Mouse (Mus musculus) heart, embryonic 12.5 days (tissue): ENCODE data around the gene Tmem108. TPM values are rescaled to one million over a fixed set of nuclear protein-coding genes. Genes with fewer than 3 reads are reported as not detected.
"Not testable (repeated sequence)": the region's sequence is repeated elsewhere in the genome, so short reads cannot be mapped to it uniquely, and the experiment has no call there.

Experiments used
- ATAC-seq: fragments of 200-750 bp; cut with Nextera tagmentation; 2 replicates; pipeline ENCODE4 v1.8.0; 2017; ENCODE audit warnings: moderate TSS enrichment, moderate library complexity; ENCODE audit not compliant: insufficient number of reproducible peaks, low FRiP score
- H3K27ac ChIP-seq: fragments of 300-500 bp; sonication (generic); 2 replicates; pipeline ENCODE4 v1.5.1; 2016; ENCODE audit warnings: mild to moderate bottlenecking, moderate library complexity; ENCODE audit not compliant: poor library complexity, severe bottlenecking
- H3K27me3 ChIP-seq: fragments of 300-500 bp; sonication (generic); replicated peaks from 2 replicates; pipeline ENCODE4 v1.6.1; 2016; ENCODE audit warnings: mild to moderate bottlenecking, moderate library complexity
- H3K36me3 ChIP-seq: fragments of 300-500 bp; sonication (generic); 2 replicates; pipeline ENCODE4 v1.6.1; 2016; ENCODE audit warnings: mild to moderate bottlenecking, moderate library complexity
- H3K4me1 ChIP-seq: fragments of 300-500 bp; sonication (generic); replicated peaks from 2 replicates; pipeline ENCODE4 v1.6.1; 2016; ENCODE audit warnings: mild to moderate bottlenecking
- H3K4me2 ChIP-seq: fragments of 300-500 bp; sonication (generic); 2 replicates; pipeline ENCODE4 v1.6.1; 2016; ENCODE audit warnings: mild to moderate bottlenecking, moderate library complexity
- H3K4me3 ChIP-seq: fragments of 300-500 bp; sonication (generic); 2 replicates; pipeline ENCODE4 v1.5.1; 2016; ENCODE audit warnings: mild to moderate bottlenecking
- H3K9ac ChIP-seq: fragments of 300-500 bp; sonication (generic); 2 replicates; pipeline ENCODE4 v1.6.1; 2016; ENCODE audit warnings: mild to moderate bottlenecking, moderate library complexity
- H3K9me3 ChIP-seq: fragments of 300-500 bp; sonication (generic); replicated peaks from 2 replicates; pipeline ENCODE4 v1.6.1; 2016; ENCODE audit warnings: mild to moderate bottlenecking, moderate library complexity
- WGBS: fragments of 180-500 bp; shearing (Covaris S2); methylation state at CpG from one replicate; pipeline ENCODE4 v1.1.7; 2016; 5-methylcytosine and 5-hydroxymethylcytosine counted together
- polyA plus RNA-seq: library from polyadenylated mRNA; unstranded; fragments of >200 nt; fragmentation: Nextera tagmentation; extraction: Ambion mirVana; gene quantifications from 2 replicates; pipeline ENCODE4 v1.2.1, GENCODE M21; 2016

Gene Tmem108
- polyA plus RNA-seq, 1 experiment from 2014 or later: 97.5 TPM

GRCm38 (mm10) chr9:103687130-103687529, 74.5 kb downstream of the Tmem108 start:
- Histone ChIP-seq H3K4me1 (peaks cover 75% of the 10 kb centered on the region), H3K36me3 (peaks cover 9% of the 10 kb centered on the region), H3K27me3 (no peaks in the 10 kb centered on the region), H3K9me3 (peaks cover 3% of the 10 kb centered on the region), H3K27ac (peak overlapping the region; percentile 82), H3K4me3 (no peak overlapping the region), H3K9ac (no peak overlapping the region), H3K4me2 (no peak overlapping the region)
- WGBS: 52% methylated on average over 6 of the region's 6 CpGs
- no peak for ATAC-seq

- Histone ChIP-seq H3K4me2 (0 out of 2 replicates have a peak overlapping the region, but pooled peaks have one; percentile 2), H3K9ac (no peak overlapping the region), H3K36me3 (peaks cover 9% of the 10 kb centered on the region), H3K9me3 (peaks cover 3% of the 10 kb centered on the region), H3K4me3 (no peak overlapping the region), H3K4me1 (peaks cover 73% of the 10 kb centered on the region), H3K27ac (peak overlapping the region; percentile 88), H3K27me3 (no peaks in the 10 kb centered on the region)
- ATAC-seq: peak; percentile 66
- WGBS: 6% methylated on average over 4 of the region's 4 CpGs
These were observed 79.8 kb downstream of the Tmem108 start for GRCm38 (mm10) chr9:103681741-103682330.

GRCm38 (mm10) chr9:103679234-103679633, 82.4 kb downstream of the Tmem108 start:
- peaks cover 84% of the 10 kb centered on the region for H3K4me1 ChIP-seq
- H3K36me3 ChIP-seq: peaks cover 4% of the 10 kb centered on the region; the same call in 1 of the 2 replicates
- peak overlapping the region; percentile 99 for H3K27ac ChIP-seq
- 4% methylated on average over 2 of the region's 2 CpGs for WGBS
- H3K4me2 ChIP-seq: peak overlapping the region; percentile 49
- no peaks in the 10 kb centered on the region for H3K27me3 ChIP-seq
- H3K9ac ChIP-seq: peak overlapping the region; percentile 58
- H3K4me3 ChIP-seq: no peak overlapping the region
- peak; percentile 65 for ATAC-seq
- no peaks in the 10 kb centered on the region; the same call in 1 of the 2 replicates for H3K9me3 ChIP-seq

- H3K27ac ChIP-seq: peak overlapping the region; percentile 99
- 0 out of 2 replicates have a peak, but pooled peaks cover 2% of the 10 kb centered on the region for H3K36me3 ChIP-seq
- no peak overlapping the region for H3K4me3 ChIP-seq
- H3K9me3 ChIP-seq: no peaks in the 10 kb centered on the region
- peak overlapping the region; percentile 49 for H3K4me2 ChIP-seq
- peak overlapping the region; percentile 58 for H3K9ac ChIP-seq
- 15% methylated on average over 7 of the region's 7 CpGs for WGBS
- H3K4me1 ChIP-seq: peaks cover 80% of the 10 kb centered on the region
- H3K27me3 ChIP-seq: no peaks in the 10 kb centered on the region
- no peak for ATAC-seq
These were observed 83.0 kb downstream of the Tmem108 start for GRCm38 (mm10) chr9:103678531-103679060.

GRCm38 (mm10) chr9:103677811-103678210, 83.8 kb downstream of the Tmem108 start:
- H3K4me1 ChIP-seq: peaks cover 73% of the 10 kb centered on the region

GRCm38 (mm10) chr9:103675721-103676480, 85.7 kb downstream of the Tmem108 start:
- 0 out of 2 replicates have a peak, but pooled peaks cover 3% of the 10 kb centered on the region for H3K9me3 ChIP-seq
- H3K36me3 ChIP-seq: no peaks in the 10 kb centered on the region
- WGBS: 80% methylated on average over 13 of the region's 13 CpGs
- H3K27ac ChIP-seq: no peak overlapping the region
- H3K4me3 ChIP-seq: no peak overlapping the region
- H3K4me2 ChIP-seq: no peak overlapping the region
- H3K27me3 ChIP-seq: no peaks in the 10 kb centered on the region
- no peak for ATAC-seq
- peaks cover 56% of the 10 kb centered on the region for H3K4me1 ChIP-seq
- no peak overlapping the region for H3K9ac ChIP-seq

More at GRCm38 (mm10) chr9:103677811-103678210, 83.8 kb downstream of the Tmem108 start:
- Histone ChIP-seq H3K27ac (peak overlapping the region; percentile 99), H3K4me3 (no peak overlapping the region), H3K4me2 (no peak overlapping the region), H3K9me3 (no peaks in the 10 kb centered on the region), H3K36me3 (no peaks in the 10 kb centered on the region), H3K27me3 (no peaks in the 10 kb centered on the region), H3K9ac (no peak overlapping the region)
- 65% methylated on average over 5 of the region's 5 CpGs for WGBS
- ATAC-seq: no peak

GRCm38 (mm10) chr9:103672881-103673280, 88.8 kb downstream of the Tmem108 start:
- no peak for ATAC-seq
- no peak overlapping the region for H3K4me2 ChIP-seq
- no peaks in the 10 kb centered on the region for H3K36me3 ChIP-seq
- H3K27ac ChIP-seq: no peak overlapping the region
- no peak overlapping the region for H3K4me3 ChIP-seq
- H3K9me3 ChIP-seq: 0 out of 2 replicates have a peak, but pooled peaks cover 3% of the 10 kb centered on the region
- peaks cover 39% of the 10 kb centered on the region for H3K4me1 ChIP-seq
- WGBS: 91% methylated on average over 4 of the region's 4 CpGs
- no peaks in the 10 kb centered on the region for H3K27me3 ChIP-seq
- no peak overlapping the region for H3K9ac ChIP-seq

- not testable (repeated sequence) for ATAC-seq, H3K36me3 ChIP-seq, H3K27ac ChIP-seq, H3K4me3 ChIP-seq, H3K9me3 ChIP-seq, H3K9ac ChIP-seq, H3K27me3 ChIP-seq, H3K4me2 ChIP-seq
- peaks cover 38% of the 10 kb centered on the region for H3K4me1 ChIP-seq
- 93% methylated on average over 8 of the region's 8 CpGs for WGBS
These were observed 91.0 kb downstream of the Tmem108 start for GRCm38 (mm10) chr9:103670592-103671113.

- Histone ChIP-seq H3K27me3 (no peaks in the 10 kb centered on the region), H3K4me2 (no peak overlapping the region), H3K9me3 (0 out of 2 replicates have a peak, but pooled peaks cover 3% of the 10 kb centered on the region), H3K4me3 (no peak overlapping the region), H3K9ac (no peak overlapping the region), H3K27ac (no peak overlapping the region), H3K36me3 (0 out of 2 replicates have a peak, but pooled peaks cover 3% of the 10 kb centered on the region), H3K4me1 (peaks cover 43% of the 10 kb centered on the region)
- 55% methylated on average over 6 of the region's 6 CpGs for WGBS
- ATAC-seq: no peak
These were observed 92.8 kb downstream of the Tmem108 start for GRCm38 (mm10) chr9:103668830-103669229.

GRCm38 (mm10) chr9:103665817-103666216, 95.8 kb downstream of the Tmem108 start:
- no peaks in the 10 kb centered on the region for H3K27me3 ChIP-seq
- H3K4me3 ChIP-seq: no peak overlapping the region
- 0 out of 2 replicates have a peak, but pooled peaks cover 7% of the 10 kb centered on the region for H3K36me3 ChIP-seq
- H3K27ac ChIP-seq: no peak overlapping the region
- H3K4me1 ChIP-seq: peaks cover 51% of the 10 kb centered on the region
- no peaks in the 10 kb centered on the region for H3K9me3 ChIP-seq
- H3K9ac ChIP-seq: no peak overlapping the region
- H3K4me2 ChIP-seq: no peak overlapping the region
- 55% methylated on average over 6 of the region's 6 CpGs for WGBS
- 0 out of 2 replicates have a peak, but pooled peaks have one; percentile 51 for ATAC-seq

- H3K4me3 ChIP-seq: no peak overlapping the region
- no peak overlapping the region for H3K9ac ChIP-seq
- ATAC-seq: no peak
- H3K4me1 ChIP-seq: peaks cover 57% of the 10 kb centered on the region
- H3K4me2 ChIP-seq: no peak overlapping the region
- H3K9me3 ChIP-seq: no peaks in the 10 kb centered on the region
- WGBS: 80% methylated on average over 11 of the region's 11 CpGs
- H3K36me3 ChIP-seq: 0 out of 2 replicates have a peak, but pooled peaks cover 7% of the 10 kb centered on the region
- no peak overlapping the region for H3K27ac ChIP-seq
- no peaks in the 10 kb centered on the region for H3K27me3 ChIP-seq
These were observed 97.5 kb downstream of the Tmem108 start for GRCm38 (mm10) chr9:103664151-103664550.
